Mouse (Mus musculus): ENCODE results near the gene Prickle2. TPM values are rescaled to one million over a fixed set of nuclear protein-coding genes. Genes with fewer than 3 reads are reported as not detected.

The Prickle2 gene
- polyA plus RNA-seq, 1 experiment from 2014 or later, result 13.1 TPM

GRCm38 (mm10) chr6:92649063-92649462 lies 56.9 kb downstream of the Prickle2 start:
- no peaks in the 10 kb centered on the region for H3K9me3 ChIP-seq (ENCODE audit: control insufficient read depth, low read length)
- no peaks in the 10 kb centered on the region for H3K27me3 ChIP-seq (replicated peaks; ENCODE audit: control insufficient read depth, insufficient read depth, low read length)
- H3K4me3 ChIP-seq (ENCODE audit: low read depth, low read length), result no peak overlapping the region
- no peak overlapping the region for H3K4me2 ChIP-seq (ENCODE audit: low read length)
- H3K27ac ChIP-seq (ENCODE audit: low read depth), result no peak overlapping the region
- peaks cover 3% of the 10 kb centered on the region; the same call in 1 of the 2 replicates for H3K4me1 ChIP-seq (replicated peaks; ENCODE audit: control insufficient read depth, insufficient read depth, low read length)
- H3K36me3 ChIP-seq (ENCODE audit: control insufficient read depth, insufficient read depth, low read length), result no peaks in the 10 kb centered on the region
- no peak overlapping the region for H3K9ac ChIP-seq (ENCODE audit: low read length)
- 86% methylated on average over 1 of the region's 1 CpGs for WGBS
- ATAC-seq (replicated peaks; ENCODE audit: low FRiP score, low TSS enrichment, low read depth) (no peak), DNase-seq (ENCODE audit: low spot score) (no peak)

DNA sequence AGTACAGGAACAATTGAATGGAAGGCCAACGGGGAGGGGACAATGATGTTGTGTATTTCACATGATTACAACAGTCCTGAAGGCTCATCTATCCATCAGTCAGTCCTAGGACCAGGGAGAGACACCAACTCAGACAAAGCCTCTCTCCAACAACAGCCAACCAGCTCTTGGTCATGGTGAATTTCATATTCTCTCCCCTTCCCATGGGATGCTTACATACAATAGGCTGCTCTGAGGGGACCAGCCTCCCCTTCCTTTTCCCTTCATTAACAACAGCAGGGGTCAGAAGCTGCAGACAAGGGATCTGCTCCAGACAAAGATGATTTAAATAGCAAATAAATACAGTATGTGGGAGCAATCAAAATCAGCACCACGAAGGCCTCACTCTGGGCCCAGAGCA lies 57.4 kb downstream of the Prickle2 start:
- Histone ChIP-seq H3K4me1 (replicated peaks; ENCODE audit: control insufficient read depth, insufficient read depth, low read length) (peaks cover 3% of the 10 kb centered on the region; the same call in 1 of the 2 replicates), H3K9ac (ENCODE audit: low read length) (no peak overlapping the region), H3K27ac (ENCODE audit: low read depth) (no peak overlapping the region), H3K36me3 (ENCODE audit: control insufficient read depth, insufficient read depth, low read length) (no peaks in the 10 kb centered on the region), H3K4me3 (ENCODE audit: low read depth, low read length) (no peak overlapping the region), H3K9me3 (ENCODE audit: control insufficient read depth, low read length) (no peaks in the 10 kb centered on the region), H3K4me2 (ENCODE audit: low read length) (no peak overlapping the region), H3K27me3 (replicated peaks; ENCODE audit: control insufficient read depth, insufficient read depth, low read length) (no peaks in the 10 kb centered on the region)
- ATAC-seq (replicated peaks; ENCODE audit: low FRiP score, low TSS enrichment, low read depth) (no peak), DNase-seq (ENCODE audit: low spot score) (no peak)
- WGBS, result 62% methylated on average over 2 of the region's 2 CpGs

- Histone ChIP-seq H3K9ac (ENCODE audit: low read length) (no peak overlapping the region), H3K27ac (ENCODE audit: low read depth) (no peak overlapping the region), H3K4me3 (ENCODE audit: low read depth, low read length) (no peak overlapping the region), H3K4me1 (replicated peaks; ENCODE audit: control insufficient read depth, insufficient read depth, low read length) (0 out of 2 replicates have a peak, but pooled peaks cover 3% of the 10 kb centered on the region), H3K27me3 (replicated peaks; ENCODE audit: control insufficient read depth, insufficient read depth, low read length) (no peaks in the 10 kb centered on the region), H3K4me2 (ENCODE audit: low read length) (no peak overlapping the region), H3K9me3 (ENCODE audit: control insufficient read depth, low read length) (no peaks in the 10 kb centered on the region), H3K36me3 (ENCODE audit: control insufficient read depth, insufficient read depth, low read length) (no peaks in the 10 kb centered on the region)
- DNase-seq (ENCODE audit: low spot score) (no peak), ATAC-seq (replicated peaks; ENCODE audit: low FRiP score, low TSS enrichment, low read depth) (no peak)
- WGBS, result 96% methylated on average over 1 of the region's 1 CpGs
Measured at GRCm38 (mm10) chr6:92642929-92643328, 63.0 kb downstream of the Prickle2 start.

DNA sequence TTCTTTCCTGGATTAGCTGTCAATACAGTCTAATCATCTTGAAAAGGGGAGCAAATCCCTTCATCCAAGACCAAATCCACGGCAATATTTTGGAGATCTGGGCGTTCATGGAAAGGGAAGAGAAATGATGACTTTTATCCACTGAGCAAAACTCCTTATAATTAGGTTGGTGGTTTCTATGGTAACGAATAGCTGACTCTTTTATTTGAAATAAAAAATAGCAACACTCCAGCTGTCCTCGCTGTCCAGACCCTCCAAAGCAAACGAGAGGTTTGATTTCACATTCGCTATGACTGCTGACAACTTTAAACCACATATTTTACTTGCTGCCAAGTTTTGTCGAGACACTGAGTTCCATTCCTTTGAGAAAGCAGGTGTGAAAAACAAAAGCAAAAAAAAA lies 64.0 kb downstream of the Prickle2 start:
- 0 out of 2 replicates have a peak, but pooled peaks cover 3% of the 10 kb centered on the region for H3K4me1 ChIP-seq (replicated peaks; ENCODE audit: control insufficient read depth, insufficient read depth, low read length)
- no peak overlapping the region for H3K4me2 ChIP-seq (ENCODE audit: low read length)
- 67% methylated on average over 7 of the region's 7 CpGs for WGBS
- no peaks in the 10 kb centered on the region for H3K9me3 ChIP-seq (ENCODE audit: control insufficient read depth, low read length)
- ATAC-seq (replicated peaks; ENCODE audit: low FRiP score, low TSS enrichment, low read depth) (no peak), DNase-seq (ENCODE audit: low spot score) (no peak)
- H3K27me3 ChIP-seq (replicated peaks; ENCODE audit: control insufficient read depth, insufficient read depth, low read length), result no peaks in the 10 kb centered on the region
- no peak overlapping the region for H3K27ac ChIP-seq (ENCODE audit: low read depth)
- H3K9ac ChIP-seq (ENCODE audit: low read length), result no peak overlapping the region
- no peaks in the 10 kb centered on the region for H3K36me3 ChIP-seq (ENCODE audit: control insufficient read depth, insufficient read depth, low read length)
- H3K4me3 ChIP-seq (ENCODE audit: low read depth, low read length), result no peak overlapping the region

DNA sequence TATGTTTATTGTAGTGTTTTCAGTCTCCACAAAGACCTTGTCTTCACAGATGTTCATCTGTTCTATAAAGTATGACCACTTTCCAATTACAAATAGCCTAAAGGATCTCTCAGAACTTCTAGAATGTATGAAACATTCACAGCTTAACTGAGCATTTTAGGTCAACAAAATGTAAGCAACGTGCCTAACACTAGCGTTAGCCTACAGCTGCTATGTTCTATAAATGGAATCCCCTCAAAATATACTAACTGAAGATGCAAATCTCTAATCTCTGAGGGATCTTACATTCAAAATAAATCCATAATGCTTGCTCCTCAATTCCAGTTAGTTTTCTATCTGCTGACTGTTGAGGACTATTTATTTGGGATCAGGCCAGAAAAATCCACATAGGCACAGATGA lies 65.1 kb downstream of the Prickle2 start:
- Histone ChIP-seq H3K27ac (ENCODE audit: low read depth) (no peak overlapping the region), H3K4me3 (ENCODE audit: low read depth, low read length) (no peak overlapping the region), H3K4me2 (ENCODE audit: low read length) (no peak overlapping the region), H3K27me3 (replicated peaks; ENCODE audit: control insufficient read depth, insufficient read depth, low read length) (no peaks in the 10 kb centered on the region), H3K9me3 (ENCODE audit: control insufficient read depth, low read length) (no peaks in the 10 kb centered on the region), H3K9ac (ENCODE audit: low read length) (no peak overlapping the region), H3K36me3 (ENCODE audit: control insufficient read depth, insufficient read depth, low read length) (no peaks in the 10 kb centered on the region), H3K4me1 (replicated peaks; ENCODE audit: control insufficient read depth, insufficient read depth, low read length) (no peaks in the 10 kb centered on the region)
- ATAC-seq (replicated peaks; ENCODE audit: low FRiP score, low TSS enrichment, low read depth) (no peak), DNase-seq (ENCODE audit: low spot score) (no peak)
- WGBS, result 77% methylated on average over 2 of the region's 2 CpGs

GRCm38 (mm10) chr6:92636431-92636830 lies 69.5 kb downstream of the Prickle2 start:
- no peak overlapping the region for H3K4me3 ChIP-seq (ENCODE audit: low read depth, low read length)
- H3K9ac ChIP-seq (ENCODE audit: low read length), result no peak overlapping the region
- H3K27me3 ChIP-seq (replicated peaks; ENCODE audit: control insufficient read depth, insufficient read depth, low read length), result no peaks in the 10 kb centered on the region
- ATAC-seq (replicated peaks; ENCODE audit: low FRiP score, low TSS enrichment, low read depth) (no peak), DNase-seq (ENCODE audit: low spot score) (no peak)
- H3K27ac ChIP-seq (ENCODE audit: low read depth), result no peak overlapping the region
- H3K4me2 ChIP-seq (ENCODE audit: low read length), result no peak overlapping the region
- H3K9me3 ChIP-seq (ENCODE audit: control insufficient read depth, low read length), result no peaks in the 10 kb centered on the region
- 51% methylated on average over 1 of the region's 1 CpGs for whole genome bisulfite sequencing
- no peaks in the 10 kb centered on the region for H3K36me3 ChIP-seq (ENCODE audit: control insufficient read depth, insufficient read depth, low read length)
- H3K4me1 ChIP-seq (replicated peaks; ENCODE audit: control insufficient read depth, insufficient read depth, low read length), result no peaks in the 10 kb centered on the region

GRCm38 (mm10) chr6:92634876-92635468 lies 71.0 kb downstream of the Prickle2 start:
- H3K27ac ChIP-seq (ENCODE audit: low read depth), result no peak overlapping the region
- H3K9me3 ChIP-seq (ENCODE audit: control insufficient read depth, low read length), result no peaks in the 10 kb centered on the region
- H3K4me3 ChIP-seq (ENCODE audit: low read depth, low read length), result no peak overlapping the region
- H3K9ac ChIP-seq (ENCODE audit: low read length), result no peak overlapping the region
- DNase-seq (ENCODE audit: low spot score), result no peak
- WGBS, result 73% methylated on average over 6 of the region's 6 CpGs
- no peaks in the 10 kb centered on the region for H3K4me1 ChIP-seq (replicated peaks; ENCODE audit: control insufficient read depth, insufficient read depth, low read length)
- no peaks in the 10 kb centered on the region for H3K27me3 ChIP-seq (replicated peaks; ENCODE audit: control insufficient read depth, insufficient read depth, low read length)
- H3K36me3 ChIP-seq (ENCODE audit: control insufficient read depth, insufficient read depth, low read length), result no peaks in the 10 kb centered on the region
- H3K4me2 ChIP-seq (ENCODE audit: low read length), result no peak overlapping the region
- ATAC-seq (replicated peaks; ENCODE audit: low FRiP score, low TSS enrichment, low read depth), result no peak

GRCm38 (mm10) chr6:92630991-92631390 lies 75.0 kb downstream of the Prickle2 start:
- H3K9me3 ChIP-seq (ENCODE audit: control insufficient read depth, low read length), result no peaks in the 10 kb centered on the region
- no peaks in the 10 kb centered on the region for H3K36me3 ChIP-seq (ENCODE audit: control insufficient read depth, insufficient read depth, low read length)
- ATAC-seq (replicated peaks; ENCODE audit: low FRiP score, low TSS enrichment, low read depth), result no peak
- H3K27ac ChIP-seq (ENCODE audit: low read depth), result no peak overlapping the region
- DNase-seq (ENCODE audit: low spot score), result no peak
- H3K4me2 ChIP-seq (ENCODE audit: low read length), result no peak overlapping the region
- H3K9ac ChIP-seq (ENCODE audit: low read length), result no peak overlapping the region
- H3K27me3 ChIP-seq (replicated peaks; ENCODE audit: control insufficient read depth, insufficient read depth, low read length), result no peaks in the 10 kb centered on the region
- no peaks in the 10 kb centered on the region for H3K4me1 ChIP-seq (replicated peaks; ENCODE audit: control insufficient read depth, insufficient read depth, low read length)
- WGBS, result 95% methylated on average over 2 of the region's 2 CpGs
- H3K4me3 ChIP-seq (ENCODE audit: low read depth, low read length), result no peak overlapping the region

GRCm38 (mm10) chr6:92627711-92628110 lies 78.2 kb downstream of the Prickle2 start:
- no peaks in the 10 kb centered on the region for H3K36me3 ChIP-seq (ENCODE audit: control insufficient read depth, insufficient read depth, low read length)
- DNase-seq (ENCODE audit: low spot score), result no peak
- no peak overlapping the region for H3K4me3 ChIP-seq (ENCODE audit: low read depth, low read length)
- H3K9ac ChIP-seq (ENCODE audit: low read length), result no peak overlapping the region
- no peaks in the 10 kb centered on the region for H3K27me3 ChIP-seq (replicated peaks; ENCODE audit: control insufficient read depth, insufficient read depth, low read length)
- H3K4me1 ChIP-seq (replicated peaks; ENCODE audit: control insufficient read depth, insufficient read depth, low read length), result 0 out of 2 replicates have a peak, but pooled peaks cover 3% of the 10 kb centered on the region
- H3K9me3 ChIP-seq (ENCODE audit: control insufficient read depth, low read length), result no peaks in the 10 kb centered on the region
- ATAC-seq (replicated peaks; ENCODE audit: low FRiP score, low TSS enrichment, low read depth), result no peak
- no peak overlapping the region for H3K27ac ChIP-seq (ENCODE audit: low read depth)
- H3K4me2 ChIP-seq (ENCODE audit: low read length), result no peak overlapping the region
- WGBS, result 94% methylated on average over 3 of the region's 3 CpGs

Measured in intestine, embryonic 14.5 days (tissue).